31 mouse cellular contexts compared by ENCODE assay signal in the genomic region with DNA sequence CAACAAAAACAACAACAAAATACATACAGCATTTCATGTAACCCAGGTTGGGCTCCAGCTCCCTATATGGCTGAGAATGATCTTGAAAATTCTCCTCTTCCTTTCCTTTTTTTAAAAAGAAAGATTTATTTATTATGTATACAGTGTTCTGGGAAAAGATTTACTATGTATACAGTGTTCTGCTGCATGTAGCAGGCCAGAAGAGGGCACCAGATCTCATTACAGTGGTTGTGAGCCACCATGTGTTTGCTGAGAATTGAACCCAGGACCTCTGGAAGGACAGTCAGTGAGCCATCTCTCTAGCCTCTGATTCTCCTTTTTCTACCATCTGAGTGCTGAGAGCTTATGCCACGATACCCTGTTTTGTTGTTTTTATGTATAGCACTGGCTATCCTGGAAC. TPM values are rescaled to one million over a fixed set of nuclear protein-coding genes. Genes with fewer than 3 reads are reported as not detected.
DNase-seq lines count a peak whose midpoint lies in the region; ATAC-seq and TF ChIP-seq lines count a peak whose summit lies in the region.
"Had no signal": no experiment of that assay in that cellular context is flagged by ENCODE, and none has a peak within 500 bp of the region (broad histone marks: within the 10 kb centered on the region; RNA-seq: fewer than 3 reads in every experiment).

No protein-coding gene starts in this region.

- no peak overlapping the region for H3K9ac ChIP-seq in midbrain, embryonic 11.5 days (ENCODE audit: low read length)
- no peak overlapping the region for H3K9ac ChIP-seq in midbrain, embryonic 15.5 days
- no peak overlapping the region for H3K9ac ChIP-seq in CH12.LX (ENCODE audit: insufficient read depth, low read depth)
- H3K9ac ChIP-seq: hindbrain, embryonic 15.5 days; liver, embryonic 15.5 days; neural tube, embryonic 13.5 days had no signal

- TF ChIP-seq POLR2A in CH12.LX (IDR thresholded peaks at IDR 0.05; ENCODE audit: low read depth, low read length) = no peak

- no peaks in the 10 kb centered on the region for H3K9me3 ChIP-seq in midbrain, embryonic 11.5 days (ENCODE audit: control insufficient read depth, low read length)
- H3K9me3 ChIP-seq in midbrain, embryonic 15.5 days = no peaks in the 10 kb centered on the region
- H3K9me3 ChIP-seq in CH12.LX (replicated peaks; ENCODE audit: low read length) = no peaks in the 10 kb centered on the region
- H3K9me3 ChIP-seq: hindbrain, embryonic 15.5 days; liver, embryonic 15.5 days; neural tube, embryonic 13.5 days had no signal

- WGBS in midbrain, embryonic 11.5 days = 84% methylated on average over 1 of the region's 1 CpGs
- WGBS in midbrain, embryonic 15.5 days = 91% methylated on average over 1 of the region's 1 CpGs

- peak; percentile 24 for TF ChIP-seq CTCF in gastrocnemius, adult 2 months (IDR thresholded peaks at IDR 0.05)
- TF ChIP-seq CTCF in left cerebral cortex, adult 2 months (IDR thresholded peaks at IDR 0.05) = peak; percentile 32
- TF ChIP-seq CTCF in CH12.LX (conservative IDR thresholded peaks at IDR 0.05 in 1 of 2, IDR thresholded peaks at IDR 0.05 in 1 of 2; ENCODE audit: low read depth in 2 of 2, low read length in 2 of 2) = peak; percentile 12 to 48; a peak in 2 of 4 replicates

- intact Hi-C loops in gastrocnemius, adult 2 months (cut with DNase I) = no loop called here
- intact Hi-C loops in left cerebral cortex, adult 2 months (cut with DNase I) = no loop called here

- no peaks in the 10 kb centered on the region for H3K36me3 ChIP-seq in midbrain, embryonic 11.5 days (ENCODE audit: control insufficient read depth, insufficient read depth, low read length)
- no peaks in the 10 kb centered on the region for H3K36me3 ChIP-seq in midbrain, embryonic 15.5 days (replicated peaks)
- peaks cover 3 to 12% of the 10 kb centered on the region in 2 experiments for H3K36me3 ChIP-seq in CH12.LX (replicated peaks in 1 of 2; ENCODE audit: control insufficient read depth in 1 of 2, insufficient read depth in 1 of 2, low read length in 1 of 2)
- H3K36me3 ChIP-seq: hindbrain, embryonic 15.5 days; neural tube, embryonic 13.5 days had no signal

- no peaks in the 10 kb centered on the region for H3K27me3 ChIP-seq in midbrain, embryonic 11.5 days (ENCODE audit: control insufficient read depth, insufficient read depth, low read length)
- no peaks in the 10 kb centered on the region for H3K27me3 ChIP-seq in midbrain, embryonic 15.5 days (replicated peaks)
- H3K27me3 ChIP-seq in CH12.LX (replicated peaks) = no peaks in the 10 kb centered on the region
- H3K27me3 ChIP-seq: hindbrain, embryonic 15.5 days; neural tube, embryonic 13.5 days had no signal

- no peaks in the 10 kb centered on the region for H3K79me2 ChIP-seq in CH12.LX (replicated peaks; ENCODE audit: control insufficient read depth, extremely low read depth, insufficient read depth, poor library complexity, severe bottlenecking)

- peak overlapping the region; percentile 39; the same call in 1 of the 2 replicates for H3K4me3 ChIP-seq in gastrocnemius, adult 2 months
- no peak overlapping the region for H3K4me3 ChIP-seq in left cerebral cortex, adult 2 months
- H3K4me3 ChIP-seq in midbrain, embryonic 11.5 days (ENCODE audit: low read depth, low read length) = no peak overlapping the region
- no peak overlapping the region for H3K4me3 ChIP-seq in midbrain, embryonic 15.5 days
- no peak overlapping the region for H3K4me3 ChIP-seq in CH12.LX (replicated peaks in 1 of 3; ENCODE audit: low read depth in 2 of 3, low read length in 2 of 3, poor library complexity in 1 of 3)
- H3K4me3 ChIP-seq: erythroblast, embryonic 14.5 days; hindbrain, embryonic 15.5 days; liver, embryonic 15.5 days; neural tube, embryonic 13.5 days had no signal

- DNase-seq in gastrocnemius, adult 2 months = no peak
- no peak for DNase-seq in gastrocnemius, postnatal 25 days
- DNase-seq in left cerebral cortex, adult 2 months (ENCODE audit: extremely low spot score in 1 of 2, low spot score in 2 of 2) = no peak
- no peak for DNase-seq in left cerebral cortex, adult 11 months (ENCODE audit: low spot score)
- peak; percentile 37 for DNase-seq in midbrain, embryonic 11.5 days (ENCODE audit: low spot score, missing footprints)
- no peak for DNase-seq in CH12.LX (ENCODE audit: extremely low read depth)
- DNase-seq in ovary, adult 18-20 months (ENCODE audit: low spot score) = no peak
- DNase-seq: adrenal gland, adult 8-10 months; B cell, adult 2 months; cerebellum, adult 2 months; cerebellum, postnatal 14 days; gastrocnemius, postnatal 14 days; heart, postnatal 4 days; kidney, adult 8-10 months; kidney, postnatal 14 days; left cerebral cortex, postnatal 4 days; thymus, postnatal 25 days had no signal

- ATAC-seq in midbrain, embryonic 11.5 days (ENCODE audit: low FRiP score) = no peak
- ATAC-seq in midbrain, embryonic 15.5 days (replicated peaks) = no peak

- in situ Hi-C loops in CH12.LX (cut with MboI; ENCODE audit: low pct_ligation_motif_present, low pct_unique_long_range_greater_than_20kb, low sequenced_read_pairs) = no loop called here

- dilution Hi-C loops in CH12.LX (cut with MboI; ENCODE audit: extremely low pct_ligation_motif_present, extremely low pct_unique_long_range_greater_than_20kb, low sequenced_read_pairs) = no loop called here

- peak overlapping the region; percentile 98 for H3K27ac ChIP-seq in gastrocnemius, adult 2 months
- no peak overlapping the region for H3K27ac ChIP-seq in left cerebral cortex, adult 2 months
- H3K27ac ChIP-seq in midbrain, embryonic 11.5 days (ENCODE audit: low read depth, low read length) = no peak overlapping the region
- H3K27ac ChIP-seq in midbrain, embryonic 15.5 days = no peak overlapping the region
- no peak overlapping the region for H3K27ac ChIP-seq in CH12.LX (ENCODE audit: insufficient read depth, low read depth)
- H3K27ac ChIP-seq: hindbrain, embryonic 15.5 days; liver, embryonic 15.5 days; neural tube, embryonic 13.5 days had no signal

- no peak overlapping the region for H3K4me2 ChIP-seq in midbrain, embryonic 11.5 days
- no peak overlapping the region for H3K4me2 ChIP-seq in midbrain, embryonic 15.5 days
- H3K4me2 ChIP-seq in CH12.LX (ENCODE audit: insufficient read depth, low read depth, poor library complexity, severe bottlenecking) = no peak overlapping the region
- H3K4me2 ChIP-seq: heart, embryonic 11.5 days; hindbrain, embryonic 15.5 days; liver, embryonic 15.5 days; neural tube, embryonic 13.5 days had no signal

- H3K4me1 ChIP-seq in midbrain, embryonic 11.5 days (ENCODE audit: control insufficient read depth, insufficient read depth, low read length) = peaks cover 11% of the 10 kb centered on the region
- H3K4me1 ChIP-seq in midbrain, embryonic 15.5 days = peaks cover 18% of the 10 kb centered on the region
- peaks cover 4 to 41% of the 10 kb centered on the region in 2 experiments; a peak in 3 of 4 replicates for H3K4me1 ChIP-seq in CH12.LX (ENCODE audit: control insufficient read depth in 1 of 2, insufficient read depth in 2 of 2)

- TF ChIP-seq EP300 in CH12.LX (IDR thresholded peaks at IDR 0.05; ENCODE audit: low read length) = no peak

- TF ChIP-seq RAD21 in CH12.LX (IDR thresholded peaks at IDR 0.05; ENCODE audit: low read depth, low read length) = no peak; the same call in 1 of the 2 replicates

RNA-seq across cellular contexts. Expression of a gene that starts 1.9 kb away (rescaled TPM):
- 100 to 1,000 TPM; 165 to 220 TPM for total RNA-seq in gastrocnemius, adult 2 months (2021)
- total RNA-seq in gastrocnemius, postnatal 25 days (2021) = 100 to 1,000 TPM; 164 to 180 TPM
- 10 to 100 TPM; 31.8 to 34.7 TPM for total RNA-seq in left cerebral cortex, adult 2 months (2021)
- polyA plus RNA-seq in midbrain, embryonic 11.5 days (2014; fragmentation: Nextera tagmentation; extraction: Ambion mirVana) = 19.2 and 23.0 TPM in 2 replicates
- 16.5 and 19.8 TPM in 2 replicates for polyA plus RNA-seq in midbrain, embryonic 15.5 days (2015; fragmentation: Nextera tagmentation; extraction: Ambion mirVana)
- 38.4 and 39.7 TPM in 2 replicates for total RNA-seq in CH12.LX (2012; rRNA removed)
- 21.3 and 26.9 TPM in 2 replicates for total RNA-seq in CH12.LX (2014; rRNA removed)
- polyA plus RNA-seq in CH12.LX (2012; ENCODE audit: insufficient read length, low read depth) = 60.5 and 70.0 TPM in 2 replicates

RNA-seq across cellular contexts. Expression of a gene that starts 6.9 kb away (rescaled TPM):
- total RNA-seq in gastrocnemius, adult 2 months (2021) = 100 to 1,000 TPM; 753 to 889 TPM
- total RNA-seq in gastrocnemius, postnatal 25 days (2021) = 100 to 1,000 TPM; 723 to 775 TPM
- under 1 TPM; 0.34 to 0.68 TPM for total RNA-seq in left cerebral cortex, adult 2 months (2021)
- polyA plus RNA-seq in midbrain, embryonic 11.5 days (2014; fragmentation: Nextera tagmentation; extraction: Ambion mirVana) = not detected in 2 replicates
- not detected in 2 replicates for polyA plus RNA-seq in midbrain, embryonic 15.5 days (2015; fragmentation: Nextera tagmentation; extraction: Ambion mirVana)
- total RNA-seq in CH12.LX (2012; rRNA removed) = 0.17 TPM in 1 of 2 replicates, not detected in the other
- total RNA-seq in CH12.LX (2014; rRNA removed) = 0.24 TPM in 1 of 2 replicates, not detected in the other
- 0.79 and 0.91 TPM in 2 replicates for polyA plus RNA-seq in CH12.LX (2012; ENCODE audit: insufficient read length, low read depth)
- total RNA-seq: left cerebral cortex, postnatal 4 days had no signal
- polyA plus RNA-seq: erythroblast, embryonic 14.5 days; forebrain, embryonic 11.5 days; hindbrain, embryonic 15.5 days; intestine, embryonic 14.5 days; limb, embryonic 14.5 days; lung, embryonic 16.5 days; neural tube, embryonic 13.5 days had no signal

RNA-seq across cellular contexts. Expression of a gene that starts 10.2 kb away (rescaled TPM):
- 100 to 1,000 TPM; 367 to 608 TPM for total RNA-seq in gastrocnemius, adult 2 months (2021)
- 100 to 1,000 TPM; 493 to 532 TPM for total RNA-seq in gastrocnemius, postnatal 25 days (2021)
- total RNA-seq in left cerebral cortex, adult 2 months (2021) = 100 to 1,000 TPM; 208 to 222 TPM
- 198 and 210 TPM in 2 replicates for polyA plus RNA-seq in midbrain, embryonic 11.5 days (2014; fragmentation: Nextera tagmentation; extraction: Ambion mirVana)
- polyA plus RNA-seq in midbrain, embryonic 15.5 days (2015; fragmentation: Nextera tagmentation; extraction: Ambion mirVana) = 270 and 281 TPM in 2 replicates
- total RNA-seq in CH12.LX (2012; rRNA removed) (188 and 207 TPM in 2 replicates), CH12.LX (2014; rRNA removed) (207 and 208 TPM in 2 replicates)
- polyA plus RNA-seq in CH12.LX (2012; ENCODE audit: insufficient read length, low read depth) = 136 and 155 TPM in 2 replicates

RNA-seq across cellular contexts. Expression of a gene that starts 16.6 kb away (rescaled TPM):
- total RNA-seq in gastrocnemius, adult 2 months (2021) = 100 to 1,000 TPM; 508 to 641 TPM
- 100 to 1,000 TPM; 564 to 585 TPM for total RNA-seq in gastrocnemius, postnatal 25 days (2021)
- total RNA-seq in left cerebral cortex, adult 2 months (2021) = 100 to 1,000 TPM; 284 to 288 TPM
- polyA plus RNA-seq in midbrain, embryonic 11.5 days (2014; fragmentation: Nextera tagmentation; extraction: Ambion mirVana) = 1,270 and 1,392 TPM in 2 replicates
- polyA plus RNA-seq in midbrain, embryonic 15.5 days (2015; fragmentation: Nextera tagmentation; extraction: Ambion mirVana) = 706 and 744 TPM in 2 replicates
- total RNA-seq in CH12.LX (2012; rRNA removed) = 5,102 and 6,050 TPM in 2 replicates
- total RNA-seq in CH12.LX (2014; rRNA removed) = 5,117 and 5,410 TPM in 2 replicates
- 1,976 and 2,057 TPM in 2 replicates for polyA plus RNA-seq in CH12.LX (2012; ENCODE audit: insufficient read length, low read depth)

RNA-seq across cellular contexts. Expression of a gene that starts 16.6 kb away (rescaled TPM):
- total RNA-seq in gastrocnemius, adult 2 months (2021) = not detected
- not detected for total RNA-seq in gastrocnemius, postnatal 25 days (2021)
- total RNA-seq in left cerebral cortex, adult 2 months (2021) = 1 to 10 TPM in 1 of 2 experiments, not detected in 1; 1.1 TPM
- polyA plus RNA-seq in midbrain, embryonic 11.5 days (2014; fragmentation: Nextera tagmentation; extraction: Ambion mirVana) = 0.22 TPM in 1 of 2 replicates, not detected in the other
- not detected in 2 replicates for polyA plus RNA-seq in midbrain, embryonic 15.5 days (2015; fragmentation: Nextera tagmentation; extraction: Ambion mirVana)
- 0.38 and 0.59 TPM in 2 replicates for total RNA-seq in CH12.LX (2012; rRNA removed)
- total RNA-seq in CH12.LX (2014; rRNA removed) = not detected in 2 replicates
- polyA plus RNA-seq in CH12.LX (2012; ENCODE audit: insufficient read length, low read depth) = 0.20 and 0.34 TPM in 2 replicates
- total RNA-seq: adrenal gland, adult 8-10 months; adrenal gland, postnatal 4 days; gastrocnemius, postnatal 14 days; heart, postnatal 4 days; layer of hippocampus, postnatal 14 days; left cerebral cortex, postnatal 4 days had no signal
- polyA plus RNA-seq: embryonic facial prominence, embryonic 14.5 days; heart, embryonic 11.5 days; heart, embryonic 16.5 days; hindbrain, embryonic 15.5 days; liver, embryonic 15.5 days had no signal

Comparison
In these comparisons a context has a peak if more than half of its experiments do, and no peak if none do; other contexts are left out.
1. RNA of a gene that starts 1.9 kb away (total RNA-seq): 165 to 220 TPM in gastrocnemius, adult 2 months and 164 to 180 TPM in gastrocnemius, postnatal 25 days; 21.3 to 39.7 TPM in CH12.LX and 31.8 to 34.7 TPM in left cerebral cortex, adult 2 months; every median in the first group is over 4 times any median in the second.
2. RNA of a gene that starts 6.9 kb away (total RNA-seq): 753 to 889 TPM in gastrocnemius, adult 2 months and 723 to 775 TPM in gastrocnemius, postnatal 25 days; 0.34 to 0.68 TPM in left cerebral cortex, adult 2 months and 0.17 to 0.24 TPM in CH12.LX; every median in the first group is over 100 times any median in the second.
3. Peak in every context shown above with its lines, with median percentiles within 50 percentile points of each other: CTCF ChIP-seq.